Mouse (Mus musculus): Measurements from ENCODE around the gene Lipt2. TPM values are rescaled to one million over a fixed set of nuclear protein-coding genes. Genes with fewer than 3 reads are reported as not detected.
A peak's percentile ranks its signal among the peaks of the same experiment; 100 is the strongest.

Gene Lipt2
- polyA plus RNA-seq, 2 experiments: 16.3 to 23.6 TPM

DNA sequence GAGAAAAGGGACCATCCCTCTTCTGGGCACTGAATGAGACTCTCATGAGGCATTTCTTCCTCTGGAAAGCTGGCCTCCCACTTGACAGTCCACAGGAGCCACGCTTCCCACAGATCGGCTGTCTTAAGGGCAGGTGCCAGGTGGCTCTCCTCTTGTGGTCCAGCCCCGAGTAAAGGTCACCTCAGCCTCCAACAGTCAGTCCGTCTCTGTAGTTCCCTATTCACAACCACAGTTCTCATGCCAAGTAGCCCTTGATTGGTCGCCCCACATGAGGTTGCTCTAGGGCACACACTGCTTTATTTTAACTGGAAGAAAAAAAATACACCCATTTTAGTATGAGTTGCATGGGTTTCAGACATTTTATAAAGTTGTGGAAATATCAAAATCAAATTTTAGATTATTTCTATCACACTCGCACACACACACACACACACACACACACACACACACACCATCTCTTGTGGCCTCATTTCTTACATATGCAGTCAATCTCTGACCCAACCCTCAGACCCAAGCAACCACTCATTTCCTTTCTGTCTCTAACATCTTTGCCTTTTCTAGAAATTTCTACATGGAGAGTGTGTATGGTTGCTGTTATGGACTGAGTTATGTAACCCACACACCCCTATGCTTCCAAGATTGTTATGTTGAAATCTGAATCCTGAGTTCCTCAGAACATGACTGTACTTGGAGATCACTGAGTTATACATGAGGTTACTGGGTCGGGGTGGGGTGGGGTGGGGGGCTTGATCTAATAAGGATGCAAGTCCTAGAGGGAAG lies 30.6 kb upstream of the Lipt2 start:
- no peaks in the 10 kb centered on the region for H3K36me3 ChIP-seq (ENCODE audit: control insufficient read depth, insufficient read depth, low read length)
- no peak overlapping the region for H3K4me3 ChIP-seq (replicated peaks; ENCODE audit: low read length)
- TF ChIP-seq POLR2A (IDR thresholded peaks at IDR 0.05; ENCODE audit: borderline replicate concordance, extremely low read depth, insufficient read depth, insufficient read length): no peak
- ATAC-seq (ENCODE audit: low FRiP score, low read depth): no peak
- no peak overlapping the region for H3K27ac ChIP-seq (replicated peaks; ENCODE audit: low read depth, low read length)
- H3K4me2 ChIP-seq (replicated peaks; ENCODE audit: low read depth, low read length, severe bottlenecking): no peak overlapping the region
- no peak overlapping the region for H3K9ac ChIP-seq (ENCODE audit: low read depth, low read length, severe bottlenecking)
- no peaks in the 10 kb centered on the region for H3K27me3 ChIP-seq (ENCODE audit: control insufficient read depth, insufficient read depth, low read length)
- no peaks in the 10 kb centered on the region for H3K4me1 ChIP-seq (ENCODE audit: control insufficient read depth, insufficient read depth, low read length)
- DNase-seq (ENCODE audit: low spot score): no peak
- H3K9me3 ChIP-seq (ENCODE audit: control insufficient read depth, low read length): no peaks in the 10 kb centered on the region
- 78% methylated on average over 7 of the region's 7 CpGs for WGBS

- no peak for ATAC-seq (ENCODE audit: low FRiP score, low read depth)
- Histone ChIP-seq H3K9me3 (ENCODE audit: control insufficient read depth, low read length) (no peaks in the 10 kb centered on the region), H3K4me1 (ENCODE audit: control insufficient read depth, insufficient read depth, low read length) (no peaks in the 10 kb centered on the region), H3K9ac (ENCODE audit: low read depth, low read length, severe bottlenecking) (no peak overlapping the region), H3K27me3 (ENCODE audit: control insufficient read depth, insufficient read depth, low read length) (no peaks in the 10 kb centered on the region), H3K27ac (replicated peaks; ENCODE audit: low read depth, low read length) (no peak overlapping the region), H3K4me3 (replicated peaks; ENCODE audit: low read length) (no peak overlapping the region), H3K4me2 (replicated peaks; ENCODE audit: low read depth, low read length, severe bottlenecking) (no peak overlapping the region), H3K36me3 (ENCODE audit: control insufficient read depth, insufficient read depth, low read length) (no peaks in the 10 kb centered on the region)
- WGBS: 63% methylated on average over 6 of the region's 6 CpGs
- TF ChIP-seq POLR2A (IDR thresholded peaks at IDR 0.05; ENCODE audit: borderline replicate concordance, extremely low read depth, insufficient read depth, insufficient read length): no peak
- DNase-seq (ENCODE audit: low spot score): no peak
Measured at GRCm38 (mm10) chr7:100130592-100130991, 28.5 kb upstream of the Lipt2 start.

GRCm38 (mm10) chr7:100132379-100132778 lies 26.7 kb upstream of the Lipt2 start:
- H3K27ac ChIP-seq (replicated peaks; ENCODE audit: low read depth, low read length): no peak overlapping the region; the same call in 1 of the 2 replicates
- ATAC-seq (ENCODE audit: low FRiP score, low read depth) (peak; percentile 30; the same call in 1 of the 2 replicates), DNase-seq (ENCODE audit: low spot score) (no peak)
- no peaks in the 10 kb centered on the region for H3K27me3 ChIP-seq (ENCODE audit: control insufficient read depth, insufficient read depth, low read length)
- no peaks in the 10 kb centered on the region for H3K4me1 ChIP-seq (ENCODE audit: control insufficient read depth, insufficient read depth, low read length)
- 50% methylated on average over 1 of the region's 1 CpGs for WGBS
- H3K9ac ChIP-seq (ENCODE audit: low read depth, low read length, severe bottlenecking): no peak overlapping the region
- no peak overlapping the region for H3K4me3 ChIP-seq (replicated peaks; ENCODE audit: low read length)
- H3K36me3 ChIP-seq (ENCODE audit: control insufficient read depth, insufficient read depth, low read length): no peaks in the 10 kb centered on the region
- no peak overlapping the region for H3K4me2 ChIP-seq (replicated peaks; ENCODE audit: low read depth, low read length, severe bottlenecking)
- TF ChIP-seq POLR2A (IDR thresholded peaks at IDR 0.05; ENCODE audit: borderline replicate concordance, extremely low read depth, insufficient read depth, insufficient read length): no peak
- no peaks in the 10 kb centered on the region for H3K9me3 ChIP-seq (ENCODE audit: control insufficient read depth, low read length)

DNA sequence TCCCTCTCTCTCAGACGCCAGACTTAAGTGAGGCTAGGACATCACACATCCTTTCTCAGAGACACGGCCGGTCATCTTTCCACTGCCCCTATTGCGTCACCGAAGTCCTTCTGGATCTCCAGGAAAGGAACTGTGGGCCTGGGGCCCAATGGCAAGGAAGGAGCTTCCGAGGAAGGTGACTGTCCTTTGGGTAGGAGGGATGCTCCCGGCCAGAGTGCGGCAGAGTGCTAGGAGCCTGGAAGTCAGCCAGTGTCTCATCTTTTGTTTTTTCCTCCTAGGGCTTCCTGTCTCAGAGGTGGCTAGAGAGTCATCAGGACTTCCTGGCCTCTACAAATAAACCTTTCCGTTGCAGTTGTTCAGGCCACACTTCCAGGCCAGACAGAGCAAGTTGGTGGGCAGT lies 22.0 kb upstream of the Lipt2 start:
- no peaks in the 10 kb centered on the region for H3K36me3 ChIP-seq (ENCODE audit: control insufficient read depth, insufficient read depth, low read length)
- H3K4me3 ChIP-seq (replicated peaks; ENCODE audit: low read length): no peak overlapping the region
- no peak overlapping the region for H3K9ac ChIP-seq (ENCODE audit: low read depth, low read length, severe bottlenecking)
- H3K27ac ChIP-seq (replicated peaks; ENCODE audit: low read depth, low read length): no peak overlapping the region
- H3K4me2 ChIP-seq (replicated peaks; ENCODE audit: low read depth, low read length, severe bottlenecking): no peak overlapping the region
- H3K9me3 ChIP-seq (ENCODE audit: control insufficient read depth, low read length): no peaks in the 10 kb centered on the region
- 87% methylated on average over 9 of the region's 9 CpGs for WGBS
- no peak for TF ChIP-seq POLR2A (IDR thresholded peaks at IDR 0.05; ENCODE audit: borderline replicate concordance, extremely low read depth, insufficient read depth, insufficient read length)
- H3K27me3 ChIP-seq (ENCODE audit: control insufficient read depth, insufficient read depth, low read length): no peaks in the 10 kb centered on the region
- no peaks in the 10 kb centered on the region for H3K4me1 ChIP-seq (ENCODE audit: control insufficient read depth, insufficient read depth, low read length)
- DNase-seq (ENCODE audit: low spot score) (no peak), ATAC-seq (ENCODE audit: low FRiP score, low read depth) (no peak)

DNA sequence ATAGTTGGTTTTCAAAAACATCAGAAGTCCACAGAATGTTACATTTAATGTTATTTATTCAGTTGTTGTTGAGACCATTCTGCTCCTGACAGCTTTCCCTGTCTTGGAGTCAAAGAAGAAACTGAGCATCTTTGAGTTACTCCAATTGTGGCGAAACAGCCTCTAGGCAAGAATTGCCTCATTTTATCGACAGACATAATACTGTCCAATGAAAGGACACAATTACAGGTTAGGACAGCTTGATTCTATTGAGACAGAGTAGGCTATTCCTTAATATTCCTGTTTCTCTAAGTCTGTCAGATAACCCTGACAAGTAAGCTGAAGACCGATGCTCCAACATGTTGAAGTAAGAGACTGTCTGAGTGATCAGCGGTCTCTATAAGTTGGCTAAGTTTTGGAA lies 21.0 kb upstream of the Lipt2 start:
- Histone ChIP-seq H3K4me3 (replicated peaks; ENCODE audit: low read length) (no peak overlapping the region), H3K4me1 (ENCODE audit: control insufficient read depth, insufficient read depth, low read length) (no peaks in the 10 kb centered on the region), H3K9me3 (ENCODE audit: control insufficient read depth, low read length) (no peaks in the 10 kb centered on the region), H3K4me2 (replicated peaks; ENCODE audit: low read depth, low read length, severe bottlenecking) (no peak overlapping the region), H3K36me3 (ENCODE audit: control insufficient read depth, insufficient read depth, low read length) (no peaks in the 10 kb centered on the region), H3K27ac (replicated peaks; ENCODE audit: low read depth, low read length) (no peak overlapping the region), H3K27me3 (ENCODE audit: control insufficient read depth, insufficient read depth, low read length) (no peaks in the 10 kb centered on the region), H3K9ac (ENCODE audit: low read depth, low read length, severe bottlenecking) (no peak overlapping the region)
- DNase-seq (ENCODE audit: low spot score) (no peak), ATAC-seq (ENCODE audit: low FRiP score, low read depth) (no peak)
- TF ChIP-seq POLR2A (IDR thresholded peaks at IDR 0.05; ENCODE audit: borderline replicate concordance, extremely low read depth, insufficient read depth, insufficient read length): no peak
- 87% methylated on average over 4 of the region's 4 CpGs for WGBS
